Mouse (Mus musculus) liver, embryonic 16.5 days (tissue): ENCODE results near the gene Galnt3. TPM values are rescaled to one million over a fixed set of nuclear protein-coding genes. Genes with fewer than 3 reads are reported as not detected.

Experiments used
- ATAC-seq: fragments of 200-750 bp; cut with Nextera tagmentation; 2 replicates; pipeline ENCODE4 v1.8.0; 2017; ENCODE audit warnings: low read depth, mild to moderate bottlenecking, moderate number of reproducible peaks, moderate library complexity
- H3K27ac ChIP-seq: fragments of 300-500 bp; sonication (generic); 2 replicates; pipeline ENCODE4 v1.5.1; 2014; ENCODE audit warnings: mild to moderate bottlenecking, low read length
- H3K27me3 ChIP-seq: fragments of 300-500 bp; sonication (generic); 2 replicates; pipeline ENCODE4 v1.6.1; 2014; ENCODE audit warnings: low read depth, low read length, mixed read lengths; ENCODE audit not compliant: control insufficient read depth, insufficient read depth
- H3K36me3 ChIP-seq: fragments of 300-500 bp; sonication (generic); 2 replicates; pipeline ENCODE4 v1.6.1; 2014; ENCODE audit warnings: mild to moderate bottlenecking; ENCODE audit not compliant: control insufficient read depth, insufficient read depth
- H3K4me1 ChIP-seq: fragments of 300-500 bp; sonication (generic); 2 replicates; pipeline ENCODE4 v1.6.1; 2014; ENCODE audit warnings: low read depth, low read length, mixed read lengths; ENCODE audit not compliant: control insufficient read depth
- H3K4me2 ChIP-seq: fragments of 300-500 bp; sonication (generic); 2 replicates; pipeline ENCODE4 v1.6.1; 2014; ENCODE audit warnings: low read depth, low read length, mixed read lengths
- H3K4me3 ChIP-seq: fragments of 300-500 bp; sonication (generic); 2 replicates; pipeline ENCODE4 v1.5.1; 2014; ENCODE audit warnings: low read depth, mild to moderate bottlenecking, low read length
- H3K9ac ChIP-seq: fragments of 300-500 bp; sonication (generic); 2 replicates; pipeline ENCODE4 v1.6.1; 2014; ENCODE audit warnings: low read depth, low read length
- H3K9me3 ChIP-seq: fragments of 300-500 bp; sonication (generic); replicated peaks from 2 replicates; pipeline ENCODE4 v1.6.1; 2016; ENCODE audit warnings: low read length; ENCODE audit not compliant: control insufficient read depth
- WGBS: fragments of 180-500 bp; shearing (Covaris S2); extraction: QIAGEN DNeasy Blood & Tissue Kit; methylation state at CpG from one replicate; pipeline ENCODE4 v1.1.7; 2014; ENCODE audit not compliant: insufficient replicate concordance; 5-methylcytosine and 5-hydroxymethylcytosine counted together
- polyA plus RNA-seq: library from polyadenylated mRNA; unstranded; fragments of >200 nt; fragmentation: Nextera tagmentation; extraction: Ambion mirVana; gene quantifications from 2 replicates; pipeline ENCODE4 v1.2.1, GENCODE M21; 2015

Galnt3 gene
- polyA plus RNA-seq, 1 experiment from 2014 or later: 0.74 TPM

DNA sequence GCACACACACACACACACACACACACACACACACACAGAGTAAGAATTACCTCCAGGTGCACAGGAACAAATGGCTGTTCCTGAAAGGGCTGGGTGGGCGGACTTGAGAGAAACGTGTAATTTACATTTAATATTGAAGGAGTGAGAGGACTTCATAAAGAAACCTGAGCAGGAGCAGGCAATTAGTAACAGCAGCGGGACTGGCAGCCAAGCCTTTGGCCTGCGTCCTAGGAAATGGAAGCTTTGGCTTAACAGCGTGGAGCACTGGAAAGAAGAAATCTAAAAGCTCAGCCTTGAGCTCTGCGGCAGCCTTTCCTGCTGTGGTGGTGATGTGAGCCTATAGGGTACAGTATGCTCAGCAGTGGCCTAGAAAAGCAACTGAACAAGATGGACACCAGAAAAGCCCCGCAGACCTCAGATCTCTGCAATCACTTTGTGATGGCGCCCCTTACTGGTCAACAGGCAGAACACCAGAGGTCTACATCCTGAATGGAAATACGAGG lies 82.8 kb downstream of the Galnt3 start:
- no peak overlapping the region for H3K27ac ChIP-seq
- no peaks in the 10 kb centered on the region for H3K9me3 ChIP-seq
- H3K9ac ChIP-seq: no peak overlapping the region
- WGBS: 65% methylated on average over 9 of the region's 9 CpGs
- no peaks in the 10 kb centered on the region for H3K4me1 ChIP-seq
- no peak overlapping the region for H3K4me3 ChIP-seq
- no peak for ATAC-seq
- H3K27me3 ChIP-seq: no peaks in the 10 kb centered on the region
- no peaks in the 10 kb centered on the region for H3K36me3 ChIP-seq
- H3K4me2 ChIP-seq: no peak overlapping the region

DNA sequence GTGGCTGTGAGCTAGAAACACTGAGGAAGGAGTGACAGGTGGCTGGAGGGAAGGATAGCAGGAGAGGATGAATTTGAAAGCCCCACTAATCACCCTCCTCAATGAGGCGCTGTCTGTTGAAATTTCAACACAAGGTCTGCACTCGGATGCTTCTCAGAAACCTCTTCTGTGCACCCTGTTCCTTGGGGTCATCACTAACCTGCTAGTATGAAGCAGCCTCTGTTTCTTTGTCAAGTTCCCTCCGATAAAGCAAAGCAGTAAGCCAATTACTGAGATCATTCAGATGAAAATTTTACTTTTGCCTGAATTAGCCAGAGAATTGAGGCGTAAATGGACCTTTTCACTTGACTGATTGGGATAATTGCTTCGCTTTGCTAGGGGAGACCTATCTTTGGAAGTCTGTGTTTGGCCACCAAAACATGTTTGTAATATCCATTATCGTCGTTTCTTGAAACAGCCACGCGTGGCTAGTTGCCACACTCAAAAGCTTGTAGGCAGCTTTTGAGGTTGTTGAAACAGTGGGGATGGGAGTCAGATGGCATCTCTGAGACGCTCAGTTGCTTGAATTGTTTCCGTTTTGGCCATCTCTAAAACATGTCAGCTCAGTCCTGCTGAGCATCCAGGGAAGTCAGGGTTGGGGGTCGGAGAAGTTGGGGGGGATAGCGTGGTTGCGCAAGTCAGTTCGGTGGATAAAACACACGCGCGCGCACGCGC lies 83.4 kb downstream of the Galnt3 start:
- no peak overlapping the region for H3K9ac ChIP-seq
- no peaks in the 10 kb centered on the region for H3K36me3 ChIP-seq
- no peak overlapping the region for H3K4me2 ChIP-seq
- 76% methylated on average over 21 of the region's 21 CpGs for WGBS
- H3K27me3 ChIP-seq: no peaks in the 10 kb centered on the region
- no peak for ATAC-seq
- H3K4me1 ChIP-seq: no peaks in the 10 kb centered on the region
- H3K4me3 ChIP-seq: no peak overlapping the region
- no peak overlapping the region for H3K27ac ChIP-seq
- H3K9me3 ChIP-seq: no peaks in the 10 kb centered on the region

DNA sequence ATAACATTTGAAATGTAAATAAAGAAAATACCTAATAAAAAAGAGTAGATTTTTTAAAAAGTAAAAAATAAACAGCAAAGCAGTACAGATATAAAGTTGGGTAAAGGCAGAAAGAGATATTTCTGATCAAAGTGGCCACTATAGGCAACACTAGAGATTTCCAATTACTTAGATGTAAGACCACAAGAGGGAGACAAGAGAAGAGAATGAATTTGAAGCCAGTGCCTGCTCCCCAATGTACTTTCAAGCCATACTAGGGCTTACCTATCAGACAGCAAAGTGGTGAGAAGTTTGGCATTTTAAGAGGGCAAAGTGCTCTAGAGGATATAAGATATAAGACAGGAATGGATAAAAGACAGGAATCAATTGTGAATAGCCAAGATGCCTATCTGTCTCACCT lies 84.2 kb downstream of the Galnt3 start:
- H3K4me1 ChIP-seq: no peaks in the 10 kb centered on the region
- H3K27me3 ChIP-seq: no peaks in the 10 kb centered on the region
- H3K9ac ChIP-seq: no peak overlapping the region
- ATAC-seq: no peak
- H3K27ac ChIP-seq: no peak overlapping the region
- no peaks in the 10 kb centered on the region for H3K36me3 ChIP-seq
- H3K9me3 ChIP-seq: no peaks in the 10 kb centered on the region
- H3K4me2 ChIP-seq: no peak overlapping the region
- H3K4me3 ChIP-seq: no peak overlapping the region

DNA sequence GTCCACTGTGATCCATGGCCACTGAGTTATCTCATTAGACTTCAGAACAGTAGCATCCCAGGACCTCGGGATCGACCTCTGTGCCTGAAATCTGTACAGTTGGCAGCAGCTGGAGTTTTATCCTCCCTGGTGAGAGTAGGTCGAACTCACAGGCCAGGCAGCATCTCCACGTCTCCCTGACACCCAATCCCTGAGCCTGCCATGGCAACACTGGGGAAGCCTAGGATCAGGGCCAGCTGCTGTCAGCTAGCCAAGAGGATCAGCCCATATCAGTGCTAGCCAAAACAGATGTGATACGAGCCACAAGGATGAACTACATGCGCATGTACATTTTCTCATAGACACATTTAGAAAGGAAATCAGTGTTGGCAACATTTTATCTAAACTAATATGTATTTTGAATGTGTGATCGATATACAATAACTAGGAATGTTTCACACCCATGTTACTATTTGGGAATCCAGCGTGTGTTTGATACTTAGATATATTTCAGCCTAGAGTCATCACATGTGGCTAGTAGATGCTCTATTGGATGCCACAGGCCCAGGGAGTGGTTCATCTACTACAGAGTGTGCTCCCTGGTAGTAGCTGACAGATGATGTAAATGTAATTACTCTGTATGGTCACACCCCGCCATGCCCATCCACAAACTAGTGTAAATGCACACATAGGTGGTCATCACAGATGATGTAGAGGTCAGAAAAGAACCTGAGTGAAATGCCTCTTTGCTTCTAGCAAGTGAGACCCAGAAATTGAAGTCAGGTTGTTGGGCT lies 89.7 kb downstream of the Galnt3 start:
- H3K27ac ChIP-seq: no peak overlapping the region
- H3K9ac ChIP-seq: no peak overlapping the region
- no peaks in the 10 kb centered on the region for H3K9me3 ChIP-seq
- no peak overlapping the region for H3K4me3 ChIP-seq
- no peaks in the 10 kb centered on the region for H3K4me1 ChIP-seq
- no peaks in the 10 kb centered on the region for H3K27me3 ChIP-seq
- ATAC-seq: no peak
- no peak overlapping the region for H3K4me2 ChIP-seq
- 67% methylated on average over 9 of the region's 9 CpGs for WGBS
- no peaks in the 10 kb centered on the region for H3K36me3 ChIP-seq

Other genes starting within 250 kb of the Galnt3 start
- 0.96 and 1.2 TPM in 2 replicates for gene Ttc21b, start 131.6 kb upstream of the Galnt3 start, polyA plus RNA-seq